Mouse (Mus musculus): ENCODE measurements at regions not wholly inside any gene's neighbourhood (a gene's known extent, or its start where the extent isn't known, plus 50 kb on each side); places are given as distances from the start of the nearest gene placed in this dataset.

DNA sequence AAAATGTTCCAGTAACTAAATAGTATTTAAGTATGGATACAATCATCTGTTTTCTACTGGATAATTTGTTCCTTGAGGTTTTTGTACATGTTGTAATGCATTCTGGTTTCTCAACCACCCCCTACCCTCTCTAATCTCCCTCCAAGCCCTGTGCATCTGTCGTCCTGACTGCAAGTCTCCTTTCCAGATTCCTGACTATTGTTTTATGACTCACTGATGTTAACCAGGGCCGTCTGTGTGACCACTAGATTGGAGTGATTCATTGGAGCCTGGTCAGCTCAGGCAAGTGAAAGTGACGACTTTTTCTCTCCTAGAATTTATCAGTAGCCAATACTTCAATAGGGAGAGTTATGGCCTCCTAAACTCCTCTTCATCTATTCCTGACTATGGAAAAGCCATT is 442.5 kb downstream of the Grb14 start:
- no peak for TF ChIP-seq POLR2A (IDR thresholded peaks at IDR 0.05; ENCODE audit: extremely low read depth, insufficient read depth, low read length)
- no peak for TF ChIP-seq CTCF (IDR thresholded peaks at IDR 0.05; ENCODE audit: extremely low read depth, insufficient read depth, low read length)

Data from cortical plate, adult 2 months (tissue).